Mouse (Mus musculus): Measurements from ENCODE around the gene Myod1. TPM values are rescaled to one million over a fixed set of nuclear protein-coding genes. Genes with fewer than 3 reads are reported as not detected.
A peak's percentile ranks its signal among the peaks of the same experiment; 100 is the strongest.

Myod1 gene
- 0.15 TPM in 1 of 2 replicates, not detected in the other for polyA plus RNA-seq (2014; fragmentation: Nextera tagmentation; extraction: Ambion mirVana)

GRCm38 (mm10) chr7:46376172-46377007 lies at the start of gene Myod1:
Gene Myod1, plus strand, starts transcription at chr7:46376474.
- no peak within 1 kb of the TSS for H3K27ac ChIP-seq (ENCODE audit: low read depth, low read length)
- H3K4me1 ChIP-seq (ENCODE audit: control insufficient read depth, insufficient read depth, low read length) = no peaks in the 10 kb centered on the region
- WGBS = 4% methylated on average over 44 of the region's 44 CpGs
- H3K4me2 ChIP-seq (ENCODE audit: low read length) = peak within 1 kb of the TSS; percentile 40
- no peaks in the 10 kb centered on the region for H3K36me3 ChIP-seq (ENCODE audit: control insufficient read depth, insufficient read depth, low read length)
- peak within 1 kb of the TSS; percentile 26 for H3K4me3 ChIP-seq (ENCODE audit: low read depth, low read length)
- H3K9me3 ChIP-seq (replicated peaks; ENCODE audit: control insufficient read depth, low read length) = no peaks in the 10 kb centered on the region
- 0 out of 2 replicates have a peak within 1 kb of the TSS, but pooled peaks have one; percentile 25 for H3K9ac ChIP-seq (ENCODE audit: low read length)
- ATAC-seq (no peak), DNase-seq (ENCODE audit: low spot score) (no peak)
- H3K27me3 ChIP-seq (replicated peaks; ENCODE audit: control insufficient read depth, insufficient read depth, low read length) = peaks cover 39% of the 10 kb centered on the region

GRCm38 (mm10) chr7:46327896-46328295 lies 48.4 kb upstream of the Myod1 start:
- Histone ChIP-seq H3K4me3 (ENCODE audit: low read depth, low read length) (no peak overlapping the region), H3K27me3 (replicated peaks; ENCODE audit: control insufficient read depth, insufficient read depth, low read length) (no peaks in the 10 kb centered on the region), H3K36me3 (ENCODE audit: control insufficient read depth, insufficient read depth, low read length) (no peaks in the 10 kb centered on the region), H3K9ac (ENCODE audit: low read length) (no peak overlapping the region), H3K4me2 (ENCODE audit: low read length) (no peak overlapping the region), H3K4me1 (ENCODE audit: control insufficient read depth, insufficient read depth, low read length) (no peaks in the 10 kb centered on the region), H3K9me3 (replicated peaks; ENCODE audit: control insufficient read depth, low read length) (no peaks in the 10 kb centered on the region), H3K27ac (ENCODE audit: low read depth, low read length) (no peak overlapping the region)
- WGBS = 76% methylated on average over 4 of the region's 4 CpGs
- no peak for DNase-seq (ENCODE audit: low spot score)
- ATAC-seq = no peak

- Histone ChIP-seq H3K4me3 (ENCODE audit: low read depth, low read length) (no peak overlapping the region), H3K36me3 (ENCODE audit: control insufficient read depth, insufficient read depth, low read length) (no peaks in the 10 kb centered on the region), H3K9ac (ENCODE audit: low read length) (no peak overlapping the region), H3K9me3 (replicated peaks; ENCODE audit: control insufficient read depth, low read length) (no peaks in the 10 kb centered on the region), H3K4me2 (ENCODE audit: low read length) (no peak overlapping the region), H3K4me1 (ENCODE audit: control insufficient read depth, insufficient read depth, low read length) (no peaks in the 10 kb centered on the region), H3K27me3 (replicated peaks; ENCODE audit: control insufficient read depth, insufficient read depth, low read length) (no peaks in the 10 kb centered on the region), H3K27ac (ENCODE audit: low read depth, low read length) (no peak overlapping the region)
- no peak for ATAC-seq
- WGBS = 93% methylated on average over 9 of the region's 9 CpGs
- no peak for DNase-seq (ENCODE audit: low spot score)
These were observed 38.9 kb upstream of the Myod1 start for GRCm38 (mm10) chr7:46337397-46337796.

GRCm38 (mm10) chr7:46339818-46340217 lies 36.5 kb upstream of the Myod1 start:
- Histone ChIP-seq H3K36me3 (ENCODE audit: control insufficient read depth, insufficient read depth, low read length) (no peaks in the 10 kb centered on the region), H3K4me3 (ENCODE audit: low read depth, low read length) (no peak overlapping the region), H3K27ac (ENCODE audit: low read depth, low read length) (no peak overlapping the region), H3K27me3 (replicated peaks; ENCODE audit: control insufficient read depth, insufficient read depth, low read length) (no peaks in the 10 kb centered on the region), H3K4me1 (ENCODE audit: control insufficient read depth, insufficient read depth, low read length) (no peaks in the 10 kb centered on the region), H3K9ac (ENCODE audit: low read length) (no peak overlapping the region), H3K9me3 (replicated peaks; ENCODE audit: control insufficient read depth, low read length) (no peaks in the 10 kb centered on the region), H3K4me2 (ENCODE audit: low read length) (no peak overlapping the region)
- 18% methylated on average over 3 of the region's 3 CpGs for WGBS
- ATAC-seq (no peak), DNase-seq (ENCODE audit: low spot score) (no peak)

GRCm38 (mm10) chr7:46340295-46340694 lies 36.0 kb upstream of the Myod1 start:
- WGBS = 63% methylated on average over 5 of the region's 5 CpGs
- Histone ChIP-seq H3K4me2 (ENCODE audit: low read length) (no peak overlapping the region), H3K27ac (ENCODE audit: low read depth, low read length) (no peak overlapping the region), H3K36me3 (ENCODE audit: control insufficient read depth, insufficient read depth, low read length) (no peaks in the 10 kb centered on the region), H3K4me1 (ENCODE audit: control insufficient read depth, insufficient read depth, low read length) (no peaks in the 10 kb centered on the region), H3K9ac (ENCODE audit: low read length) (no peak overlapping the region), H3K9me3 (replicated peaks; ENCODE audit: control insufficient read depth, low read length) (no peaks in the 10 kb centered on the region), H3K27me3 (replicated peaks; ENCODE audit: control insufficient read depth, insufficient read depth, low read length) (no peaks in the 10 kb centered on the region), H3K4me3 (ENCODE audit: low read depth, low read length) (no peak overlapping the region)
- DNase-seq (ENCODE audit: low spot score) = no peak
- no peak for ATAC-seq

- no peaks in the 10 kb centered on the region for H3K4me1 ChIP-seq (ENCODE audit: control insufficient read depth, insufficient read depth, low read length)
- ATAC-seq = no peak
- H3K27ac ChIP-seq (ENCODE audit: low read depth, low read length) = no peak overlapping the region
- H3K4me2 ChIP-seq (ENCODE audit: low read length) = no peak overlapping the region
- H3K27me3 ChIP-seq (replicated peaks; ENCODE audit: control insufficient read depth, insufficient read depth, low read length) = no peaks in the 10 kb centered on the region
- H3K9ac ChIP-seq (ENCODE audit: low read length) = no peak overlapping the region
- H3K9me3 ChIP-seq (replicated peaks; ENCODE audit: control insufficient read depth, low read length) = no peaks in the 10 kb centered on the region
- H3K36me3 ChIP-seq (ENCODE audit: control insufficient read depth, insufficient read depth, low read length) = no peaks in the 10 kb centered on the region
- WGBS = 84% methylated on average over 9 of the region's 9 CpGs
- H3K4me3 ChIP-seq (ENCODE audit: low read depth, low read length) = no peak overlapping the region
- DNase-seq (ENCODE audit: low spot score) = no peak
These were observed 34.8 kb upstream of the Myod1 start for GRCm38 (mm10) chr7:46341471-46341870.

GRCm38 (mm10) chr7:46347692-46348091 lies 28.6 kb upstream of the Myod1 start:
- H3K4me2 ChIP-seq (ENCODE audit: low read length) = no peak overlapping the region
- peaks cover 24% of the 10 kb centered on the region for H3K27me3 ChIP-seq (replicated peaks; ENCODE audit: control insufficient read depth, insufficient read depth, low read length)
- no peaks in the 10 kb centered on the region for H3K36me3 ChIP-seq (ENCODE audit: control insufficient read depth, insufficient read depth, low read length)
- H3K9me3 ChIP-seq (replicated peaks; ENCODE audit: control insufficient read depth, low read length) = no peaks in the 10 kb centered on the region
- ATAC-seq (no peak), DNase-seq (ENCODE audit: low spot score) (no peak)
- no peaks in the 10 kb centered on the region for H3K4me1 ChIP-seq (ENCODE audit: control insufficient read depth, insufficient read depth, low read length)
- no peak overlapping the region for H3K27ac ChIP-seq (ENCODE audit: low read depth, low read length)
- H3K9ac ChIP-seq (ENCODE audit: low read length) = no peak overlapping the region
- H3K4me3 ChIP-seq (ENCODE audit: low read depth, low read length) = no peak overlapping the region
- WGBS = 72% methylated on average over 4 of the region's 4 CpGs

GRCm38 (mm10) chr7:46348813-46349212 lies 27.5 kb upstream of the Myod1 start:
- H3K27me3 ChIP-seq (replicated peaks; ENCODE audit: control insufficient read depth, insufficient read depth, low read length) = peaks cover 24% of the 10 kb centered on the region
- no peaks in the 10 kb centered on the region for H3K9me3 ChIP-seq (replicated peaks; ENCODE audit: control insufficient read depth, low read length)
- no peak overlapping the region for H3K4me3 ChIP-seq (ENCODE audit: low read depth, low read length)
- under 1% methylated on average over 34 of the region's 36 CpGs for WGBS
- no peak overlapping the region for H3K9ac ChIP-seq (ENCODE audit: low read length)
- peak overlapping the region; percentile 35 for H3K4me2 ChIP-seq (ENCODE audit: low read length)
- peak; percentile 6 for DNase-seq (ENCODE audit: low spot score)
- H3K27ac ChIP-seq (ENCODE audit: low read depth, low read length) = no peak overlapping the region
- no peaks in the 10 kb centered on the region for H3K4me1 ChIP-seq (ENCODE audit: control insufficient read depth, insufficient read depth, low read length)
- ATAC-seq = no peak
- no peaks in the 10 kb centered on the region for H3K36me3 ChIP-seq (ENCODE audit: control insufficient read depth, insufficient read depth, low read length)

- ATAC-seq (no peak), DNase-seq (ENCODE audit: low spot score) (no peak)
- H3K27ac ChIP-seq (ENCODE audit: low read depth, low read length) = no peak overlapping the region
- no peaks in the 10 kb centered on the region for H3K4me1 ChIP-seq (ENCODE audit: control insufficient read depth, insufficient read depth, low read length)
- H3K4me3 ChIP-seq (ENCODE audit: low read depth, low read length) = no peak overlapping the region
- WGBS = 55% methylated on average over 9 of the region's 9 CpGs
- no peak overlapping the region for H3K9ac ChIP-seq (ENCODE audit: low read length)
- H3K27me3 ChIP-seq (replicated peaks; ENCODE audit: control insufficient read depth, insufficient read depth, low read length) = peaks cover 24% of the 10 kb centered on the region
- no peaks in the 10 kb centered on the region for H3K9me3 ChIP-seq (replicated peaks; ENCODE audit: control insufficient read depth, low read length)
- no peaks in the 10 kb centered on the region for H3K36me3 ChIP-seq (ENCODE audit: control insufficient read depth, insufficient read depth, low read length)
- no peak overlapping the region for H3K4me2 ChIP-seq (ENCODE audit: low read length)
These were observed 26.1 kb upstream of the Myod1 start for GRCm38 (mm10) chr7:46350119-46350702.

Measured in forebrain, embryonic 14.5 days (tissue).